Mouse (Mus musculus) heart, postnatal 36 days (tissue): ENCODE results near the gene Rad17. TPM values are rescaled to one million over a fixed set of nuclear protein-coding genes. Genes with fewer than 3 reads are reported as not detected.

ENCODE experiments used
- DNase-seq, 2 experiments: peaks; one replicate each; pipeline ENCODE4 v3.0.0; 2021 to 2022
- intact Hi-C: fragments of 180-260 bp; cut with DNase I; formaldehyde crosslinking; loops from one replicate; pipeline ENCODE4 v1.15.1; 2025
- total RNA-seq, 2 experiments: library from RNA; stranded (reverse); gene quantifications; 2 replicates each; pipeline ENCODE4 v1.2.3; 2021

Rad17 gene
- total RNA-seq, 2 experiments from 2014 or later = 12.3 to 15.1 TPM

DNA sequence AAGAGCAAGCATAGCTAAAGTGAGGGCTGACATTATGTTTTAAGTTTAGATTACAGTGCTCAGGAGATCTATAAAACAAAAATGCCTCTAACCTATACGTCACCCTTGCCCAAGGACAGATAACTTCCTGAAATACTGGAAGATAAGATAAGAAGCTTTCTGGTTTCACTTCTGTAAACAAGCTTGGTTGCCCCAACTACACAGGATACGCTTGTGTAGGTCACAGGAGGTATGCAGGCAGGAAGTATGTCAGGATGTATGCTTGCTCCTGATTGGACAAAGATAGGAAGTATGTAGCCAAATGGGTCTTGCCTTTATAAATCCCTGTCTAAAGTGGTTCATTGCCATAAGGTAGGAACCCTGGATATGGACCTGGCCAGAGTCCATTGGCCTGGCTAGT, 74.9 kb downstream of the Rad17 start:
- DNase-seq = no peak
- intact Hi-C loops = no loop called here

GRCm38 (mm10) chr13:100570713-100571112, 80.1 kb downstream of the Rad17 start:
- DNase-seq = no peak
- intact Hi-C loops = no loop called here

GRCm38 (mm10) chr13:100568359-100568758, 82.5 kb downstream of the Rad17 start:
- no peak for DNase-seq
- intact Hi-C loops = no loop called here

Other genes starting within 250 kb of the Rad17 start
- under 1 TPM in 1 of 2 experiments, not detected in 1; 0.08 TPM for gene Naip1, start 198.2 kb downstream of the Rad17 start, total RNA-seq
- gene Gtf2h2, start 158.5 kb downstream of the Rad17 start, total RNA-seq = 10 to 100 TPM; 18.4 to 23.6 TPM
- gene Ocln, start 98.3 kb downstream of the Rad17 start, total RNA-seq = under 1 TPM; 0.39 to 0.46 TPM
- under 1 TPM; 0.28 to 0.84 TPM for gene Marveld2, start 34.1 kb downstream of the Rad17 start, total RNA-seq
- gene Ak6, start 72 bp downstream of the Rad17 start, total RNA-seq = 10 to 100 TPM; 58.7 to 59.1 TPM
- 10 to 100 TPM in 1 of 2 experiments, 1 to 10 TPM in 1; 8.9 to 14.3 TPM for gene Taf9, start 528 bp upstream of the Rad17 start, total RNA-seq
- gene Ccdc125, start 18.7 kb upstream of the Rad17 start, total RNA-seq = under 1 TPM; 0.67 to 0.70 TPM
- 10 to 100 TPM; 21.1 to 22.2 TPM for gene Cdk7, start 79.9 kb upstream of the Rad17 start, total RNA-seq
- 100 to 1,000 TPM; 196 to 207 TPM for gene Mrps36, start 93.6 kb upstream of the Rad17 start, total RNA-seq
- gene Cenph, start 124.8 kb upstream of the Rad17 start, total RNA-seq = under 1 TPM in 1 of 2 experiments, not detected in 1; 0.31 TPM
- gene Ccnb1, start 135.5 kb upstream of the Rad17 start, total RNA-seq = 1 to 10 TPM; 1.2 to 1.3 TPM
- gene Slc30a5, start 182.4 kb upstream of the Rad17 start, total RNA-seq = 10 to 100 TPM; 20.1 to 23.0 TPM